8 mouse cellular contexts compared by ENCODE assay signal in genomic region chr4:132274156-132274862, GRCm38 (mm10). TPM values are rescaled to one million over a fixed set of nuclear protein-coding genes. Genes with fewer than 3 reads are reported as not detected.
DNase-seq lines count a peak whose midpoint lies in the region; ATAC-seq lines count a peak whose summit lies in the region.

Gene Taf12, plus strand, starts transcription at chr4:132274375.

- DNase-seq in Muller cell, postnatal 12 days (ENCODE audit: inconsistent ontology term), result peak; percentile 97
- DNase-seq in cerebellum, adult 9-11 months, result peak; percentile 94
- DNase-seq in frontal cortex, postnatal 10 days (ENCODE audit: low spot score in 2 of 2), result peak; percentile 86 to 92
- DNase-seq in layer of hippocampus, postnatal 25 days (ENCODE audit: extremely low spot score in 1 of 2, low spot score in 1 of 2), result peak; percentile 78 to 84
- peak; percentile 91 for DNase-seq in lung, postnatal 25 days (ENCODE audit: low spot score)
- peak; percentile 94 for DNase-seq in retina, embryonic 14.5 days (ENCODE audit: low spot score)
- DNase-seq in thymus, postnatal 4 days, result peak; percentile 94

- H3K27me3 ChIP-seq in hindbrain, embryonic 13.5 days, result no peaks in the 10 kb centered on the region

- peaks cover 3% of the 10 kb centered on the region; the same call in 1 of the 2 replicates for H3K36me3 ChIP-seq in hindbrain, embryonic 13.5 days

- under 1% methylated on average over 48 of the region's 48 CpGs for WGBS in hindbrain, embryonic 13.5 days

- H3K9me3 ChIP-seq in hindbrain, embryonic 13.5 days, result no peaks in the 10 kb centered on the region

- peak within 1 kb of the TSS; percentile 94 for H3K27ac ChIP-seq in hindbrain, embryonic 13.5 days

- H3K4me2 ChIP-seq in hindbrain, embryonic 13.5 days, result peak within 1 kb of the TSS; percentile 92

- H3K4me1 ChIP-seq in hindbrain, embryonic 13.5 days (replicated peaks), result peaks cover 28% of the 10 kb centered on the region

- peak within 1 kb of the TSS; percentile 84 for H3K4me3 ChIP-seq in hindbrain, embryonic 13.5 days

- peak; percentile 90 for ATAC-seq in hindbrain, embryonic 13.5 days (ENCODE audit: low FRiP score)

- H3K9ac ChIP-seq in hindbrain, embryonic 13.5 days, result peak within 1 kb of the TSS; percentile 92

RNA-seq across cellular contexts. Expression of gene Taf12, which starts in this region (rescaled TPM):
- 44.6 and 49.0 TPM in 2 replicates for polyA plus RNA-seq in hindbrain, embryonic 13.5 days (2015; fragmentation: Nextera tagmentation; extraction: Ambion mirVana)
- total RNA-seq in layer of hippocampus, postnatal 25 days (2021), result 10 to 100 TPM; 19.2 to 26.8 TPM

Comparison
In these comparisons a context has a peak if more than half of its experiments do, and no peak if none do; other contexts are left out.
1. Peak in every context shown above with its lines: DNase-seq, ATAC-seq, H3K4me3 ChIP-seq and H3K27ac ChIP-seq.